Mouse (Mus musculus): ENCODE data around the gene Necab2. TPM values are rescaled to one million over a fixed set of nuclear protein-coding genes. Genes with fewer than 3 reads are reported as not detected.

The Necab2 gene
- polyA plus RNA-seq, 1 experiment from 2014 or later: 2.8 TPM

DNA sequence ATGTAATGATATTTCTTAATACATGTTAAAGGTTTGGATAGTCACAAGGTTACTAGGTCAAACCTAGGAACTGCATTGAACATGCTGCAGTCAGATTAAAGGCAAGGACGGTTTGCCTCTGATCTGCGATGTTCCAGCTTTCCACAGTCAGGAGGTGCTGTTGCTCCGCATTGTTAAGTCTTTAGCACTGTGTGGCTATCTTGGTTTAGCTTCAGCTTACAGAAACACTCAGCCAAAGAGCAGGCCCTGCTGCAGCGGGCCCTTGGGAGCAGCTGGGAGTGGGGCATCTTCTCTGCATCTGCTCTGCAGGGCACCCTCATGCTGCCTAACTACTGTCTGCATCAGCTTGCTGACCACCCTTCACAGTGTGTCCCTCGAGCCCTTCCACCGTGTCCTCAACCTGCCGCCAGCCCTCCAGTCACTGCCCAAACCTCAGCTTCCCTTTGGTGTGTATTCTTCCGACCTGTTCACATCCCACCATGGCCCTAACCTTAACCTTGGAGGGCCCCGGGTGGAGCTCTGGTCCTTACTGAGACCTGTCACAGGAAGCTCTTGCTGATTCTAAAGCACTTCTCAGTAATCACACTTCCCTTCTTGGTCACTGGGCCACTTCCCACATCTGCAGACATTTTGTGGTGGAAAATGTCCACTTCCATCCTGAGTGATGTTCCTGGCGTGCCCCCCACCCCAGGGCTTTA is 34.3 kb upstream of the Necab2 start:
- WGBS: 58% methylated on average over 10 of the region's 10 CpGs
- Histone ChIP-seq H3K4me1 (ENCODE audit: control insufficient read depth, insufficient read depth, low read length) (no peaks in the 10 kb centered on the region), H3K4me2 (ENCODE audit: low read depth, severe bottlenecking) (peak overlapping the region; percentile 26; the same call in 1 of the 2 replicates)

DNA sequence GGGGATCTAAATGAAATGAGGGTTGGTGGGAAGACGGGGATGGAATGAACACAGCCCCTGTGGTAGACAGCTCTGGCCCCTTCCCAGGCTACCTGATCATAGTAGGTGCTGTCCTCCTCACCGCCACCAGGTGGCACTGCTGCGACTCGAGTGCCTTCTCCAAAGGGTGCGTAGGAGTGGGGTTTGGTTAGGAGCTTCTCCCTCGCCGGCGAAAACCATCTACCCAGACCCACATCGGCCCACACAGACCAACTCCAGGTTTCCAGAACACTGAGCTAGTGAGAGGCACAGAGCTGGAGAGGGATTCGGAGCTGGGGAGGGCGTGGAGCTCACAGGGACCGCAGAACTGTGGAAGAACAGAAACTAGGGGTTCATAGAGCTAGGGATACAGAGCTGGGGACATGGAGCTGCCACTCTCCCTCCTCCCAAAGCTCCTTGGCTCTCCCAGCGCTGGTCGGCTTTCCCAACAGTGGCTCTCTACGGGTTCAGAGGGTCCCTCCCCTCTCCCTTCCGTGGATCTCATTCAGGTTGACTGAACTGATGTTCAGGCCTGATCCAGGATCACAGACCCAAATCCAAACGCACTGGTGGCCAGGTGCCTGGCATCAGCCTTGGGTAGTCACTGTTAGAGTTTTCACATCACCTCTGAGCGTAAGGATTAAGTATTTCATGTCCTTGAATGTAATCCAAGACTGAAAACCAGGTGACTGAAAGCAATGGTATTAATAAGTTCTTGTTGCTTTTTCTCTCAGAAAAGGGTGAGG is 33.6 kb upstream of the Necab2 start:
- no peaks in the 10 kb centered on the region for H3K27me3 ChIP-seq (ENCODE audit: control insufficient read depth, insufficient read depth, low read length)
- H3K4me2 ChIP-seq (ENCODE audit: low read depth, severe bottlenecking): peak overlapping the region; percentile 26
- no peaks in the 10 kb centered on the region; the same call in 1 of the 2 replicates for H3K36me3 ChIP-seq (ENCODE audit: control insufficient read depth, insufficient read depth, low read length)
- no peak overlapping the region for H3K4me3 ChIP-seq (ENCODE audit: low read depth, low read length)
- H3K9me3 ChIP-seq (ENCODE audit: control insufficient read depth, low read length): no peaks in the 10 kb centered on the region
- H3K4me1 ChIP-seq (ENCODE audit: control insufficient read depth, insufficient read depth, low read length): no peaks in the 10 kb centered on the region
- WGBS: 14% methylated on average over 18 of the region's 18 CpGs
- no peak overlapping the region for H3K27ac ChIP-seq (replicated peaks; ENCODE audit: low read depth, low read length)
- DNase-seq (ENCODE audit: low spot score) (peak; percentile 88), ATAC-seq (ENCODE audit: insufficient number of reproducible peaks, low FRiP score, low TSS enrichment, low read depth) (peak; percentile 24; the same call in 1 of the 2 replicates)
- H3K9ac ChIP-seq (ENCODE audit: low read length): peak overlapping the region; percentile 2; the same call in 1 of the 2 replicates

More for the DNA sequence above, 34.3 kb upstream of the Necab2 start:
- Histone ChIP-seq H3K4me3 (ENCODE audit: low read depth, low read length) (no peak overlapping the region), H3K27ac (replicated peaks; ENCODE audit: low read depth, low read length) (no peak overlapping the region), H3K9me3 (ENCODE audit: control insufficient read depth, low read length) (no peaks in the 10 kb centered on the region), H3K9ac (ENCODE audit: low read length) (no peak overlapping the region), H3K27me3 (ENCODE audit: control insufficient read depth, insufficient read depth, low read length) (no peaks in the 10 kb centered on the region), H3K36me3 (ENCODE audit: control insufficient read depth, insufficient read depth, low read length) (no peaks in the 10 kb centered on the region; the same call in 1 of the 2 replicates)
- DNase-seq (ENCODE audit: low spot score) (no peak), ATAC-seq (ENCODE audit: insufficient number of reproducible peaks, low FRiP score, low TSS enrichment, low read depth) (no peak)

DNA sequence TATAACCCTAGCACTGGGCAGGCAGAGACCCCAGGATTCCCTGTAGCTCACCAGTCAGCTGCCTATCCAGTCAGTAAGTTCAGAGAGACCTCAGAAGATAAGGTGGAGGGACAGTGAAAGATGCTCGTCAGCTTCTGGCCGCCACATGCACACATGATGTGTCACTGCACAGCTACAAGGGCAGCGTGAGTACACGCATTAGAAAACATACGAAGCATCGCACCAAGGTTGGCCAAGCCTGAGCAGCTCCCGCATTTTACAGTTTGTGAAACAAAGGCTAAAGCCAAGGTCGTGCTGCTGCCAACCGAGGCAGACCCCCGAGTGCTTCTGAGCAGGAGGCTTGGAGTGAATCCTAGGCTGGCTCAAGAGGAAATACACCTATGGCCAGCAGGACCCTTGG is 32.9 kb upstream of the Necab2 start:
- Histone ChIP-seq H3K4me2 (ENCODE audit: low read depth, severe bottlenecking) (no peak overlapping the region), H3K9ac (ENCODE audit: low read length) (no peak overlapping the region), H3K27me3 (ENCODE audit: control insufficient read depth, insufficient read depth, low read length) (no peaks in the 10 kb centered on the region), H3K4me3 (ENCODE audit: low read depth, low read length) (no peak overlapping the region), H3K9me3 (ENCODE audit: control insufficient read depth, low read length) (no peaks in the 10 kb centered on the region), H3K4me1 (ENCODE audit: control insufficient read depth, insufficient read depth, low read length) (no peaks in the 10 kb centered on the region), H3K27ac (replicated peaks; ENCODE audit: low read depth, low read length) (no peak overlapping the region), H3K36me3 (ENCODE audit: control insufficient read depth, insufficient read depth, low read length) (no peaks in the 10 kb centered on the region; the same call in 1 of the 2 replicates)
- 83% methylated on average over 10 of the region's 10 CpGs for WGBS
- ATAC-seq (ENCODE audit: insufficient number of reproducible peaks, low FRiP score, low TSS enrichment, low read depth) (no peak), DNase-seq (ENCODE audit: low spot score) (no peak)

DNA sequence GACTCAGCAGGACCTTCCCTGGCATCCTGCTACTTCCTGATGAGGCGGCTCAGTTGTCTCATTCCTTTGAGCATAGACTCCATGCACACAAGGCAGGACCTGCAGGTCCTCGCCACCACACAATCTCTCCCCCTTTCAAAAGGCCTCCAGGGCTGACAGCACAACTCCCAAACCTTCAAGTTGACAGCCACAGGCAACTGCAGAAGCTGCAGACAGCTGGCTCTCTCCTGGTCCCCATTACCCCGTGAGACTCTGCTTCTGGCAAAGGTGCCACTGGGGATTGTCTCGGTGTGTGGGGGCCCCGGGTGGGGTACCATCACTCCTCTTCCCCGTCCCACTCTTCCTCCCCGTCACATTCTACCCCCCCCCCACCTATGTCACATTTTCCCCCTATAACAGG is 26.2 kb upstream of the Necab2 start:
- H3K4me1 ChIP-seq (ENCODE audit: control insufficient read depth, insufficient read depth, low read length): no peaks in the 10 kb centered on the region
- ATAC-seq (ENCODE audit: insufficient number of reproducible peaks, low FRiP score, low TSS enrichment, low read depth): no peak
- WGBS: 76% methylated on average over 7 of the region's 7 CpGs

DNA sequence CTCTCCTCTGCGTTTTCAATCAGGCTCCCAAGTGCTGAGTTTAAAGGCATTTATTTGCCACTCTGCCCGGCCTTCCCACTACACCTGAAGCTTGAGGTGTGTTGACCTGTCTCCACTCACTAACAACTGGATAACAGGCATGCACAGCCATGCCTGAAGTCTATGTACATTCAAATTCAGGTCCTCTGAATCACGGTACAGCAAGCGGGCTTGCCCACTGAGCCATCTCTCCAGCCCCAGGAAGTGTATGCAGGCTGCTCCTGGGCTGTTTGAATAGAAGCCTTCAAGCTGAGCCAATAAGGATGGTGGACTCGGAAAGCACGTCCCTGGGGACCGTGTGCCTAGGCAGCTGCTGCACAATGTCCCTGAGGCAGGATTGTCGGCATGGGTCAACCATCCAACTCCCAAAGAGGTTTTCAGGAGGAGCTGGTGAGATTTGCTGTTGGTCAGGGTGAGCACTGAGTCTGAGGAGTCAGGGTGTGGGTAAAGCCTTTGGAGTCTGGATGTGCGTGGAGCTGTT is 24.9 kb upstream of the Necab2 start:
- Histone ChIP-seq H3K4me3 (ENCODE audit: low read depth, low read length) (no peak overlapping the region), H3K4me1 (ENCODE audit: control insufficient read depth, insufficient read depth, low read length) (no peaks in the 10 kb centered on the region), H3K27me3 (ENCODE audit: control insufficient read depth, insufficient read depth, low read length) (no peaks in the 10 kb centered on the region), H3K4me2 (ENCODE audit: low read depth, severe bottlenecking) (no peak overlapping the region), H3K9ac (ENCODE audit: low read length) (no peak overlapping the region), H3K36me3 (ENCODE audit: control insufficient read depth, insufficient read depth, low read length) (no peaks in the 10 kb centered on the region), H3K9me3 (ENCODE audit: control insufficient read depth, low read length) (no peaks in the 10 kb centered on the region), H3K27ac (replicated peaks; ENCODE audit: low read depth, low read length) (no peak overlapping the region)
- 70% methylated on average over 9 of the region's 9 CpGs for WGBS
- ATAC-seq (ENCODE audit: insufficient number of reproducible peaks, low FRiP score, low TSS enrichment, low read depth) (no peak), DNase-seq (ENCODE audit: low spot score) (no peak)

More for the DNA sequence above, 26.2 kb upstream of the Necab2 start:
- no peak for DNase-seq (ENCODE audit: low spot score)
- H3K27ac ChIP-seq (replicated peaks; ENCODE audit: low read depth, low read length): no peak overlapping the region
- H3K9me3 ChIP-seq (ENCODE audit: control insufficient read depth, low read length): no peaks in the 10 kb centered on the region
- H3K27me3 ChIP-seq (ENCODE audit: control insufficient read depth, insufficient read depth, low read length): no peaks in the 10 kb centered on the region
- H3K4me3 ChIP-seq (ENCODE audit: low read depth, low read length): no peak overlapping the region
- no peak overlapping the region for H3K4me2 ChIP-seq (ENCODE audit: low read depth, severe bottlenecking)
- no peak overlapping the region for H3K9ac ChIP-seq (ENCODE audit: low read length)
- no peaks in the 10 kb centered on the region for H3K36me3 ChIP-seq (ENCODE audit: control insufficient read depth, insufficient read depth, low read length)

DNA sequence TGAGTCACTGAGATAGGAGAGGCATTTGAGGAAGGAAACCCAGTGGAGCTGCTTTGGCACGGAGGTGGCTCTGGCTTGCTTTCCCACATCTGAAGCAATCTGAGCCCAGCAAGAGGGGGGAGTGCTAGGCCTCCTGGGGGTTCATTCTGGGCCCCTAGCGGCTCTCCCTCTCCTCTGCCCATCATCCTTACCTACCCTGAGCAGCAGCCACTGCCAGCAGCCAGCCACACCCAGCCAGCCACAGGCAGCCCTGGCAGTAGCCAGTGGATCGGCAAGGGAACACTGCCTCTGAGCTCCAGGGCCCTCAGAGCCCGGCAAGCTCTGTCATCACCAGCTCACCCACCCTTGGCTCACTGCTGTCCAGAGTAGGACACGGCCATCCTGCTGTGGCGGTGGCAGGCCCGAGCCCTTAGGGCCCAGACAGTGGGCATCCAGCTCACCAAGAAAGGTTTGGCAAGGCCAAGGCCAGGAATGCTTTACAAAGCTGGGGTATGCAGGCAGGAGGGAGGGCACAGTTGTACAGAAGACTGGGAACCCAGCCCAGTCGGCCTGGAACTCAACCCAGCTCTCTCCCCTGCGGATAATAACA is 24.3 kb upstream of the Necab2 start:
- DNase-seq (ENCODE audit: low spot score) (no peak), ATAC-seq (ENCODE audit: insufficient number of reproducible peaks, low FRiP score, low TSS enrichment, low read depth) (no peak)
- H3K27ac ChIP-seq (replicated peaks; ENCODE audit: low read depth, low read length): no peak overlapping the region
- H3K4me1 ChIP-seq (ENCODE audit: control insufficient read depth, insufficient read depth, low read length): no peaks in the 10 kb centered on the region
- no peak overlapping the region for H3K4me3 ChIP-seq (ENCODE audit: low read depth, low read length)
- H3K36me3 ChIP-seq (ENCODE audit: control insufficient read depth, insufficient read depth, low read length): no peaks in the 10 kb centered on the region
- H3K9ac ChIP-seq (ENCODE audit: low read length): no peak overlapping the region
- H3K4me2 ChIP-seq (ENCODE audit: low read depth, severe bottlenecking): no peak overlapping the region
- no peaks in the 10 kb centered on the region for H3K9me3 ChIP-seq (ENCODE audit: control insufficient read depth, low read length)
- no peaks in the 10 kb centered on the region for H3K27me3 ChIP-seq (ENCODE audit: control insufficient read depth, insufficient read depth, low read length)
- WGBS: 75% methylated on average over 9 of the region's 9 CpGs

DNA sequence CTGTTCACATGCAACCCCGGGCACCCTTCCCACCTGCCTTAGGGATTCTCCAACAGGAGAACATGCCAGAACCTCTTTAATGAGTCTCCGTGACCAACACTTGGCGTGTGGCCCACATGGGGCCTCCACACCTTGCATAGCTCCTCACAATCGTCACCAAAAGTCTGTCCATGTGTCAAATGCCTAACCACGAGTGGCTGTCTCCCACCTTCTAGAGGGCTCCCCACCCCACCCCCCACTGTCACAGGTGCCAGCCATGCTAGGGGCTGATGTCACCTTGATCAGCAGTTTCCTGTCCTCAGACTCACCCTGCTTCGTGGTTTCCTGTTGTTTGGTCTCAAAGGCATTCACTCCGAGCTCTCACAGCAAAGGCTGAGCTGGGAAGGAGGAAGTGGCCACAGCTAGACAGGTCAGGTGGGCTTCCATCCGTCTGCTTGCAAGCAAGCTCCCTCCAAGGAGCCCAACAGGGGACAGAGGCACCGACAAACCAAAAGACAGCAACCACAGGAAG is 22.8 kb upstream of the Necab2 start:
- no peak for ATAC-seq (ENCODE audit: insufficient number of reproducible peaks, low FRiP score, low TSS enrichment, low read depth)

DNA sequence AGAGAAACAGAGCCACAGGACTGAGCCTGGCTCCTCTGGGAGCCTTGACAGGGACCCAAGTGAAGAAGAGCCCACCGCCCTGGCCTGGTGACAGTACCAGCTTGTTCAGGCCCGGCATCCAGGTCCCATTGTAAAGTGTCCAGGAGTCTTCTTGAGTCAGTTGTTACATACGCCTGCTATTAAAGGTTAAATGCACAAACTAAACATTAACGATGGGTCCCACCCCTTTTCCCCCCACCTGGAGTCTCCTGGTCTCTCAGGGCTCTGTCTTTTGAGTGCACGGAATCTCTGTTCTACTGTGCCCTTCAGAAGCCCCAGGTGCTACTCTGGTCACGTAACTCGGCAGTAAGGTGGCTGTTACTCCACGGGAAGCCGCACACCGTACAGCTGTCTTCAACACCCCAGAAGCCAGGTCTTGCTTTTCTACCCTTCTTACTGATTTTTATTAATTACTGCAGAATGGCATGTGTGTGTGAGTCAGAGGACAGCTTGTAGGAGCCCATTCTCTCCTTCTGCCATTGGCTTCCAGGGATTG is 22.3 kb upstream of the Necab2 start:
- ATAC-seq (ENCODE audit: insufficient number of reproducible peaks, low FRiP score, low TSS enrichment, low read depth): no peak
- no peaks in the 10 kb centered on the region for H3K4me1 ChIP-seq (ENCODE audit: control insufficient read depth, insufficient read depth, low read length)
- WGBS: 89% methylated on average over 10 of the region's 10 CpGs
- H3K9me3 ChIP-seq (ENCODE audit: control insufficient read depth, low read length): no peaks in the 10 kb centered on the region
- H3K9ac ChIP-seq (ENCODE audit: low read length): no peak overlapping the region
- H3K27ac ChIP-seq (replicated peaks; ENCODE audit: low read depth, low read length): no peak overlapping the region; the same call in 1 of the 2 replicates
- H3K4me3 ChIP-seq (ENCODE audit: low read depth, low read length): no peak overlapping the region
- no peak for DNase-seq (ENCODE audit: low spot score)
- H3K27me3 ChIP-seq (ENCODE audit: control insufficient read depth, insufficient read depth, low read length): no peaks in the 10 kb centered on the region
- no peak overlapping the region for H3K4me2 ChIP-seq (ENCODE audit: low read depth, severe bottlenecking)
- H3K36me3 ChIP-seq (ENCODE audit: control insufficient read depth, insufficient read depth, low read length): no peaks in the 10 kb centered on the region

More for the DNA sequence above, 22.8 kb upstream of the Necab2 start:
- no peaks in the 10 kb centered on the region for H3K9me3 ChIP-seq (ENCODE audit: control insufficient read depth, low read length)
- H3K9ac ChIP-seq (ENCODE audit: low read length): no peak overlapping the region
- no peaks in the 10 kb centered on the region for H3K4me1 ChIP-seq (ENCODE audit: control insufficient read depth, insufficient read depth, low read length)
- H3K27ac ChIP-seq (replicated peaks; ENCODE audit: low read depth, low read length): no peak overlapping the region; the same call in 1 of the 2 replicates
- no peaks in the 10 kb centered on the region for H3K27me3 ChIP-seq (ENCODE audit: control insufficient read depth, insufficient read depth, low read length)
- no peak overlapping the region for H3K4me2 ChIP-seq (ENCODE audit: low read depth, severe bottlenecking)
- 59% methylated on average over 9 of the region's 9 CpGs for WGBS
- DNase-seq (ENCODE audit: low spot score): no peak
- H3K4me3 ChIP-seq (ENCODE audit: low read depth, low read length): no peak overlapping the region
- no peaks in the 10 kb centered on the region for H3K36me3 ChIP-seq (ENCODE audit: control insufficient read depth, insufficient read depth, low read length)
